Mouse (Mus musculus): ENCODE results near the gene Iqsec1. TPM values are rescaled to one million over a fixed set of nuclear protein-coding genes. Genes with fewer than 3 reads are reported as not detected.

The Iqsec1 gene
- polyA plus RNA-seq, 1 experiment, result 191 TPM

DNA sequence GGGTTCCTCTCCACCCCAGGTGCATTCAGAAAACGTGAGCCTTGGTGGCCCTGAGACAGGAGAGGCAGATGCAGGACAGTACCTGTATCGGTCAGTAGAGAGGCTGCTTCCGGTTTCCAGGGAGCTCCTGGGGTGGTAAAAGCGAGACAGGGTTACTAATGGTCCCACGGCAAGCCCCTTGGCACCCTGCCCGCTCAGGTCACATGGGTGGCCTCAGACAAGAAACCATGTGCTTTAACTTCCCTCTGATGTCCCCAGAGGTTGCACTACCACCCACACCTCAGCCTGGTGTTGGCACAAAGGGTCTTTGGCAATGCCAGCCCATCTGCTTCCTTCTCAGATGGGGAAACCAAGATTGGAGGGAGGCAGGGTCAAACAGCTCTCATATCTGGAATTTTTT, 201.4 kb downstream of the Iqsec1 start:
- WGBS, result 56% methylated on average over 6 of the region's 6 CpGs
- Histone ChIP-seq H3K4me3 (replicated peaks; ENCODE audit: extremely low read depth, low read depth, low read length) (no peak overlapping the region), H3K4me1 (ENCODE audit: control insufficient read depth, insufficient read depth, low read length) (no peaks in the 10 kb centered on the region)
- DNase-seq, result peak; percentile 19
- TF ChIP-seq CTCF (IDR thresholded peaks at IDR 0.05; ENCODE audit: insufficient read depth, low read length) (no peak), POLR2A (IDR thresholded peaks at IDR 0.05; ENCODE audit: borderline replicate concordance, extremely low read depth, low read depth, low read length) (no peak)

DNA sequence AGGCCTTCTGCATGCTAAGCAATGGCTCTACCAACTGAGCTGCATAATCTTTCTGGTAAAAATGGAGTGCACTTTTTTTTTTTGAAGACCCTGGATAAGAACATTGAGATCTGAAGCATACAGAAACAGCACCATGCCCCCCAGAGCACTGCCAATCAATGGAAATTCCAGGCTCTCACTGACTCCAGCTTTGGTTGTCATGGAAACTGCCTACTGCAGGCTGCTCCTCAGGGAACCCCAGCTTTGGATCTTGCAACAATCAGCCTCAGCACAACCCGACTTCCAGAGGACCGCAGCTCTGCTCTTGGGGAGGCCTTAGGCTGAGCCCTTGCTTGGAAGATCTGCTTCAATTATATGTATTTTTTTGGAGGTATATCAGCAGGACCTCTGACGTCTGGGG, 201.9 kb downstream of the Iqsec1 start:
- 68% methylated on average over 3 of the region's 3 CpGs for WGBS
- no peak for TF ChIP-seq POLR2A (IDR thresholded peaks at IDR 0.05; ENCODE audit: borderline replicate concordance, extremely low read depth, low read depth, low read length)
- Histone ChIP-seq H3K4me3 (replicated peaks; ENCODE audit: extremely low read depth, low read depth, low read length) (no peak overlapping the region), H3K4me1 (ENCODE audit: control insufficient read depth, insufficient read depth, low read length) (no peaks in the 10 kb centered on the region)
- no peak for DNase-seq

DNA sequence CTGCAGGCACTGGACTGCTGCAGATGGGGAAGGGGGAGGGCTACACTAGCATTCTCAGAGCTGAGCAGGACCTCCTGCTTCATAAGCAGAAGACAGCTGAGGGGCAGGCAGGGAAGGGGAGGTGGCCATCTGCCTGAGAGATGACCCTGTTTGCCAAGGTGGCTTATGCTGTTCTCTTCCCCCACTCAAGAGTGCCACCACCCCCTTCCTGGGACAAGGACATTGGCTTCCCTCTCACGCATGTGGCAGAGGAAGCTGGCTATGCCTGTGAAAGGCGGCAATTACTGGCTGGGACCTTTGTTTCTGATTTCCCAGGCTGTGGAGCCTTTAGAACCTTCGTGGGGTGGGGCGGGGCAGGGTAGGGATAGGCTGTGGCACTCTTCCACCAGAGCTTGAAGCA, 204.5 kb downstream of the Iqsec1 start:
- no peaks in the 10 kb centered on the region for H3K4me1 ChIP-seq (ENCODE audit: control insufficient read depth, insufficient read depth, low read length)
- TF ChIP-seq CTCF (IDR thresholded peaks at IDR 0.05; ENCODE audit: insufficient read depth, low read length) (no peak), POLR2A (IDR thresholded peaks at IDR 0.05; ENCODE audit: borderline replicate concordance, extremely low read depth, low read depth, low read length) (no peak)
- DNase-seq, result no peak
- WGBS, result 47% methylated on average over 4 of the region's 4 CpGs
- no peak overlapping the region for H3K4me3 ChIP-seq (replicated peaks; ENCODE audit: extremely low read depth, low read depth, low read length)

DNA sequence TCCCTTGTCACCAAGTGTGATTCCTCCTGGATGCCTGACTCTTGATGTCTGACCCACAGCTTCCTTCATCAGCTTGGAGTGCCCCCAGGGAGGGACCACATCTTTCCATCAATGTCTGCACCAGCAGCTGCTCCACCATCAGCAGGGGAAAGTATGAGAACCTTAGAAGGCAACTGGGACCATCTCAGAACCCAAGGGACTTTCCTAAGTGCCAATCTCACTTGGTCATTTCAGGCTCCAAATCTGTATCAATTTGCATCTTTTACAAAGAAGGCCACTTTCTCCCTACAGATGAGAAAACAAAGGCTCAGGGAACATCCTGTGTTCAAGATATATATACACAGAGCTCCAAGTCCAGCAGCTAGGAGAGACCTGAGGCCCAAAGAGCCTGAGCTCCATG, 205.3 kb downstream of the Iqsec1 start:
- TF ChIP-seq POLR2A (IDR thresholded peaks at IDR 0.05; ENCODE audit: borderline replicate concordance, extremely low read depth, low read depth, low read length) (no peak), CTCF (IDR thresholded peaks at IDR 0.05; ENCODE audit: insufficient read depth, low read length) (no peak)
- Histone ChIP-seq H3K4me1 (ENCODE audit: control insufficient read depth, insufficient read depth, low read length) (no peaks in the 10 kb centered on the region), H3K4me3 (replicated peaks; ENCODE audit: extremely low read depth, low read depth, low read length) (no peak overlapping the region)
- DNase-seq, result no peak

DNA sequence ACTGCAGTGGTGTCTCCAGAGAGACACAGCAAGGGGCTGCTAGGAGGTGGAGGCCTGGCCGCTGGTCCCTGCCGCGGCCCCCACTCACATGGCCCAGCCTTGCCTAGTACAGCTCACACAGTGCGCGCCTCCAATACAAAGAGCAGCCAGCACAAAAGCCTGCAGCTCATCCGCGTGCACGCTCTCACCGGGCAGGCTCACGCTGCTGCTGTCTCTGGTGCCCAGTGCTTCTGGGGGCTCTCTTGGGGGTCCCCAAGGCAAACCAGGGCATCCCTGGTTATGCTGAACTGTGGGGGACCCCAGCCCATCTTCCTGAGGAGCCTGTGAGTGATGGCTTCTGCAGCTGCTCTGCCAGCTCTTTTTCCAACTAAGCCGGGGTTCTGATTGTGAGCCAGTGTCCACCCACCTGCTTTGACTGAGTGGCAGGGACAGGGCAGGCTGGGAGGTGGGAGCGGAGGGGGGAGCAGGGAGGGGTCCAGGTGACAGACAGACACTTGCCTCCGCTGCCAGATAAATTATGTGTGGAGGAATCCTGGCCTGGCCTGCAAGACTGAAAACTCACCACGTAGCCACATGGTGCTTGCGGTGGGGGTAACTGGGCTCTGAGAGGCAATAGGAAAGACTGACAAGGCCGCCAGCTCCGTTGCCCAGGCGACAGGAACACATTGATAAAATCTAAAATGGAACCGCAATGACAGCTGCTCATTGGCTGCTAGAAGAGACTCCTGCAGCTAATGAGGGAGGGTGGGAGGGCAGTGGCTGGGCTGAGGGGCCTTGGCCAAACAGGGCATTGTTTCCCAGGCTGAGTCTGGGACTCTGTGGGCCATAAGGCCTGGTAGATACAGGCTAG, 206.3 kb downstream of the Iqsec1 start:
- Histone ChIP-seq H3K4me3 (replicated peaks; ENCODE audit: extremely low read depth, low read depth, low read length) (no peak overlapping the region), H3K4me1 (ENCODE audit: control insufficient read depth, insufficient read depth, low read length) (no peaks in the 10 kb centered on the region)
- TF ChIP-seq POLR2A (IDR thresholded peaks at IDR 0.05; ENCODE audit: borderline replicate concordance, extremely low read depth, low read depth, low read length) (no peak), CTCF (IDR thresholded peaks at IDR 0.05; ENCODE audit: insufficient read depth, low read length) (no peak)
- WGBS, result 54% methylated on average over 19 of the region's 19 CpGs
- DNase-seq, result no peak

DNA sequence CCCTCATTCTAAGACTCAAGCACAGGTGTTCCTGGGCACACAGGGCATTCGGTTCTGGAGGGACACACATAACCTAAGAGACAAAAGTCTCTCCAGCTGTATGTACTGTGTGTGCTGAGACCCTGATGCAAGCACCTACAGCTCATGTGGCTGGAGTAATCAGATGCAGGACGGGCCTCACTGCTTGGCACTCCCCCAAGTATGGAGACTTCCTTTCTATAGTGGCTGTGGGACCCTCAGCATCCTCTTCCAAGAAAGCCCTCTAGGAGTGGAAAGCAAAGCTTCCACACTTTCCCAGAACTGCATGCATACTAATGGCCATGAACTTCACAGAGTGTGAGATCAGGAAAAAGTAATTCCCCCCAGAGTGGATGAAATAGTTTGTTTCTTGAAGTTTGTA, 208.0 kb downstream of the Iqsec1 start:
- no peaks in the 10 kb centered on the region for H3K4me1 ChIP-seq (ENCODE audit: control insufficient read depth, insufficient read depth, low read length)
- no peak overlapping the region for H3K4me3 ChIP-seq (replicated peaks; ENCODE audit: extremely low read depth, low read depth, low read length)
- TF ChIP-seq POLR2A (IDR thresholded peaks at IDR 0.05; ENCODE audit: borderline replicate concordance, extremely low read depth, low read depth, low read length) (no peak), CTCF (IDR thresholded peaks at IDR 0.05; ENCODE audit: insufficient read depth, low read length) (no peak)
- no peak for DNase-seq
- 58% methylated on average over 2 of the region's 2 CpGs for WGBS

DNA sequence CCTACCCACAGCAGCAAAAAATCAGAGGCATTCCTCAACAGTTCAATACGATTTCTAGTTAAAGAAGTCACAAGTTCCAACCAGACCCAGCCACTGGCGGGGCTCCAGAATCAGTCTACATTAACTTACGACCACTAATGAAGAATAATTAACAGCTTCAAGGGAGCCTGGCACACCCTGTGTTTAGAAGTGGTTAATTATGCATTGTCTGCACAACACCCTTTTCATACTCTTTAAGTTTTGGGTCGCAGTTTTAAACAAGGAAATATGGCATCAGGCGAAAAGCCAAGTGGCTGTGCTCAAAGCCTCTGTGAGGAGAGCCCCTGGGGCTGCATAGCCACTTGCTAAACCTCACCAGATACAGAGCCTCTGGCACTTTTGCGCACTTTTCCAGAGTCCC, 209.6 kb downstream of the Iqsec1 start:
- whole genome bisulfite sequencing, result 76% methylated on average over 6 of the region's 6 CpGs
- Histone ChIP-seq H3K4me1 (ENCODE audit: control insufficient read depth, insufficient read depth, low read length) (no peaks in the 10 kb centered on the region), H3K4me3 (replicated peaks; ENCODE audit: extremely low read depth, low read depth, low read length) (no peak overlapping the region)
- no peak for DNase-seq
- no peak for TF ChIP-seq CTCF (IDR thresholded peaks at IDR 0.05; ENCODE audit: insufficient read depth, low read length)

DNA sequence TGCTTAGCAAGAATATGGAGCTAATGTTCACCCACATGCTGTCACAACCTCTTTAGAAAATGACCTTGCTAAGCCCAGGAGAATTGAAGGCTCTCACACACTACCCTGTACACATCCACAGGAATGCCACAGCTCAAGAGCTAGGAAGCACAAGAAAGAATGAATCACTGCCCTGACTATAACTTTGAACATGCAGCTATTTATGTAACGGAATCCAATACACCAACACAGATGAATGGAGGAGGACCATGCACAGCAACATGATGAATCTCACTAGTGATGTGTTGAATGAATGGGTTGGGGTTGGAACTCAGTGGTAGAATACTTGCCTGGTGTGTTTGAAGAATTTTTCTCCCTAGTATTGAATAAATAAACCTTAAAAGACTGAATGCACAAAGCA, 211.2 kb downstream of the Iqsec1 start:
- DNase-seq, result no peak
- TF ChIP-seq CTCF (IDR thresholded peaks at IDR 0.05; ENCODE audit: insufficient read depth, low read length) (no peak), POLR2A (IDR thresholded peaks at IDR 0.05; ENCODE audit: borderline replicate concordance, extremely low read depth, low read depth, low read length) (no peak)
- H3K4me1 ChIP-seq (ENCODE audit: control insufficient read depth, insufficient read depth, low read length), result no peaks in the 10 kb centered on the region
- no peak overlapping the region for H3K4me3 ChIP-seq (replicated peaks; ENCODE audit: extremely low read depth, low read depth, low read length)
- 89% methylated on average over 1 of the region's 1 CpGs for WGBS

DNA sequence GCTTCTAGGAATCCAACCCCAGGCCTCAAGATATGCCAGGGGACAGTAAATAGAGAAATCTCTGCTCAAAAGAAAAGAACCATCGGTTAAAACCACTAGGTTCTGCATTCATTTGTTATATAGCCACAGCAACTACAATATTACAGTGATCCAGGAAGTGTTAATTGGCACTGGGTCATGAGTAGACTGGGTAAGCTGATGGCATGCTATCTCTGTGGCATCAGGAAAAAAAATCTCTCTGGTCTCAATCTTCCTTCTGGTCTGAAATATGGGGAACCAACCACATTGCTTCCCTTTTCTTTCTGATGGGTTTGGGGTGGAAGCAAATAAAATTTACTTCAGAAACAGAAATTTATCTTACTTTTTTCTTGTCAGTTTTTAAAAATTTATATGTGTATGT, 212.9 kb downstream of the Iqsec1 start:
- no peak for TF ChIP-seq CTCF (IDR thresholded peaks at IDR 0.05; ENCODE audit: insufficient read depth, low read length)
- TF ChIP-seq POLR2A (IDR thresholded peaks at IDR 0.05; ENCODE audit: borderline replicate concordance, extremely low read depth, low read depth, low read length), result no peak
- H3K4me3 ChIP-seq (replicated peaks; ENCODE audit: extremely low read depth, low read depth, low read length), result no peak overlapping the region
- DNase-seq, result no peak
- H3K4me1 ChIP-seq (ENCODE audit: control insufficient read depth, insufficient read depth, low read length), result no peaks in the 10 kb centered on the region
- 91% methylated on average over 1 of the region's 1 CpGs for WGBS

DNA sequence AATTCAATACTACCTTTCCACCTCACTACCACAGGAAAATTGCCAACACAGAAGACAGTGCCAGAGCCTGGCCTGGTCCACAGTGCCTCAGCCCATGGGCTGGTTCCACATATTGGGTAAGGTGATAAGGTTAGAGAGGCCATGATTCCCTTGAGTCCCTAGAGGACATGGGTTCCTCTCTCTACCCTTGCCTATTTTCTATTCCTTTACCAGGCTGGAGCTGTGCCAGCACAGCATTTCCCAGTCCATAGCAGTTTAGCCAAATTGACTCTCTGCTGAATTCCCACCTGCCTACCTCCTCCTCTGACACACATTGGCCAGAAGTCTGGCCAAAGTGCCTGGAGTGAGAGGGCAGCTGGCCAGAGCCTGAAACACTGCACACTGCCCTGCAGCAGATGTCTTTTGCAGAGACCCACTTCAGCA, 214.7 kb downstream of the Iqsec1 start:
- no peak overlapping the region for H3K4me3 ChIP-seq (replicated peaks; ENCODE audit: extremely low read depth, low read depth, low read length)
- DNase-seq, result no peak
- TF ChIP-seq POLR2A (IDR thresholded peaks at IDR 0.05; ENCODE audit: borderline replicate concordance, extremely low read depth, low read depth, low read length), result no peak
- no peak for TF ChIP-seq CTCF (IDR thresholded peaks at IDR 0.05; ENCODE audit: insufficient read depth, low read length)
- no peaks in the 10 kb centered on the region for H3K4me1 ChIP-seq (ENCODE audit: control insufficient read depth, insufficient read depth, low read length)
